Mouse (Mus musculus) G1E (cell line): ENCODE measurements at regions not wholly inside any gene's neighbourhood (a gene's known extent, or its start where the extent isn't known, plus 50 kb on each side); places are given as distances from the start of the nearest gene placed in this dataset.
A peak's percentile ranks its signal among the peaks of the same experiment; 100 is the strongest.

Experiments used
- ATAC-seq: 2 replicates; pipeline ENCODE4 v1.8.0; 2016; ENCODE audit warnings: mild to moderate bottlenecking; ENCODE audit not compliant: insufficient number of reproducible peaks, poor library complexity, low FRiP score, severe bottlenecking; ENCODE audit errors: extremely low read depth
- DNase-seq: peaks from one replicate; pipeline ENCODE4 v3.0.0; 2012; ENCODE audit warnings: low spot score
- H3K27me3 ChIP-seq: 2 replicates; pipeline ENCODE4 v1.6.1; 2012; ENCODE audit warnings: mild to moderate bottlenecking, low read length, inconsistent platforms; ENCODE audit not compliant: insufficient read depth
- H3K36me3 ChIP-seq: replicated peaks from 2 replicates; pipeline ENCODE3; 2012; ENCODE audit warnings: mild to moderate bottlenecking, inconsistent platforms
- H3K4me1 ChIP-seq: 2 replicates; pipeline ENCODE4 v1.6.1; 2012; ENCODE audit warnings: low read depth, low read length, inconsistent platforms, mixed read lengths; ENCODE audit not compliant: insufficient read depth
- H3K4me3 ChIP-seq: 2 replicates; pipeline ENCODE4 v1.5.1; 2012; ENCODE audit warnings: low read depth, mild to moderate bottlenecking, inconsistent platforms, low read length, moderate library complexity, mixed read lengths
- H3K9me3 ChIP-seq: replicated peaks from 2 replicates; pipeline ENCODE4 v1.6.1; 2012; ENCODE audit warnings: inconsistent platforms
- CTCF ChIP-seq: IDR thresholded peaks from 2 replicates; pipeline ENCODE4 v1.5.1; 2012; ENCODE audit warnings: low read depth, low read length, inconsistent platforms, mixed read lengths
- GATA1 ChIP-seq: IDR thresholded peaks from 2 replicates; pipeline ENCODE4 v1.6.1; 2012; ENCODE audit warnings: borderline replicate concordance, low read length, inconsistent platforms, mixed read lengths
- GATA2 ChIP-seq: IDR thresholded peaks from 2 replicates; pipeline ENCODE4 v1.6.1; 2012; ENCODE audit warnings: low read depth, low read length, inconsistent platforms, borderline replicate concordance
- POLR2AphosphoS5 ChIP-seq: IDR thresholded peaks from 2 replicates; pipeline ENCODE4 v1.6.1; 2012; ENCODE audit warnings: low read depth, low read length, inconsistent platforms; ENCODE audit not compliant: insufficient replicate concordance
- TAL1 ChIP-seq: conservative IDR thresholded peaks from 2 replicates; pipeline ENCODE4 v1.6.1; 2012; ENCODE audit warnings: low read depth, low read length, inconsistent platforms, mixed read lengths

DNA sequence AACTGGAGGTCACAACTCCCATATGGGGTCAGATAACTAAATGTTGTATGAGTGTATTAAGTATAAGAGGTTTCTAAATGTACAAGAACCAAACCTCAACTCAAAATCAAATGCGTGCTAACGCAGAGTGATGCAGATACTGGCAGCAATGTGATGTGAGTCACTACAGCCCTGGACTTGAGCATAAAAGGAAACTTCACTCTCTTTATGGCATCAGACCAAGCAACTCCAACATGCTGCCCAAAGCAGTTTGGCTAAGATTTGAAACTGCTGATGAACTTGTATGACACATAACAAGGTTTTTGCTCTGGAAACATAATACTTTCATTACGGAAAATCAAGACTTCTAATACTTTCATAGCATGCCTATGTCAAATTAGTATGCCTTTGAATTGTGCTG is 598.8 kb downstream of the Psat1 start:
- Histone ChIP-seq H3K4me3 (no peak overlapping the region), H3K27me3 (no peaks in the 10 kb centered on the region), H3K9me3 (no peaks in the 10 kb centered on the region), H3K36me3 (no peaks in the 10 kb centered on the region), H3K4me1 (no peaks in the 10 kb centered on the region)
- DNase-seq, result no peak
- no peak for ATAC-seq
- TF ChIP-seq GATA1, result no peak
- no peak for TF ChIP-seq POLR2AphosphoS5
- TF ChIP-seq CTCF, result no peak
- no peak for TF ChIP-seq TAL1
- no peak for TF ChIP-seq GATA2

DNA sequence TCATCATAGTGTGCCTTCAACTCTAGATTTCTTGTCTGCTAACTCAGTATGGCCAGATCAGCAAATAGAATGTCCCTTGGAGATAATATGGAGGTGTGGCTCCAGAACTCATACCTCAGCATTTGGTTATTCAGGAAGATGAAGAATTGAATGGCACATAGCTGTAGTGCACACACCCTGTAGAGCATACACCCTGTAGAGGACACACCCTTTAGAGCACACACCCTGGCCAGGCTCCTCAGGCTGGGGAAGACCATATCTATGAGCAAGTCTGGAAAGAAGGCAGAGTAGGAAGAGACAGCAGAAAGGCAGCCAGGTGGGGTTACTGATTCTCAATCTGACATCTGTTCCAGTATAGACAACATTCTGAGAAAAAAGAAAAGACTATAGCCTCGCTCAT is 604.9 kb downstream of the Psat1 start:
- Histone ChIP-seq H3K4me1 (no peaks in the 10 kb centered on the region), H3K4me3 (no peak overlapping the region), H3K27me3 (no peaks in the 10 kb centered on the region), H3K9me3 (no peaks in the 10 kb centered on the region), H3K36me3 (no peaks in the 10 kb centered on the region)
- ATAC-seq (no peak), DNase-seq (no peak)
- TF ChIP-seq CTCF, result no peak
- no peak for TF ChIP-seq GATA1
- TF ChIP-seq TAL1, result no peak
- TF ChIP-seq POLR2AphosphoS5, result no peak

DNA sequence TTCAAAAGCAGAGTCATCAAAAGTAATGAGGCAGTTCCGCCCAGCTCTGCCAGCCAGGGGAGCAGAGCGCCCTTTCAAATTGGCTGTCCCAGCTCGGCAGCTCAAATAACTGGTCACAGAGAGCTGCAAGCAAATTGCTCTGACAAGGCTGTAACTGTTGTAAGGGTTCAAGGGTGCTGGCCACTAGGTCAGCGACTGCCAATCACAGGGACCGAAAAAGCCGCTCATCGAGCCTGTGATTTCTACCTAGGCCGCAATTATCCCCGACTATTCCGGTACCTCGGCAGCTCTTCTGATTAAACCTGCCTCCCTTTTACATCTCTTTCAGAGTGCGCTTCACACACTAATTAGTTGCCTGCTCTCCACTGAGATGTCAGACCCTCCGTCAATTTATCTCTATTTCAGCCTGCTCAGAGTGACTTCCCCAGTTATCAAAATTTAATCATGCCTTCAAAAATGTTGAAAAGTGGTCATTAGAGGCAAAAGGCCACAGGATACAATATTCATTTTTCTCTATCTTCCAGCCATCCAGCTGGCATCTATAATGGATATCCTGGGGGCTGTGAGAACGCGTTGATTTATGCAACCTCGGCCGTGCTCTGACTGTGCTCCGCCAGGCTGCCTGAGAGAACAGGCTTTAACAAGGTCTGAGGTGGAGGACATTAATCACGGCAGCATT is 606.7 kb downstream of the Psat1 start:
- no peak overlapping the region for H3K4me3 ChIP-seq
- H3K36me3 ChIP-seq, result no peaks in the 10 kb centered on the region
- no peak for TF ChIP-seq GATA1
- TF ChIP-seq GATA2, result no peak
- no peak for TF ChIP-seq POLR2AphosphoS5
- no peak for TF ChIP-seq TAL1
- no peak for TF ChIP-seq CTCF
- H3K4me1 ChIP-seq, result no peaks in the 10 kb centered on the region
- no peak for ATAC-seq
- DNase-seq, result no peak
- no peaks in the 10 kb centered on the region for H3K9me3 ChIP-seq
- no peaks in the 10 kb centered on the region for H3K27me3 ChIP-seq

DNA sequence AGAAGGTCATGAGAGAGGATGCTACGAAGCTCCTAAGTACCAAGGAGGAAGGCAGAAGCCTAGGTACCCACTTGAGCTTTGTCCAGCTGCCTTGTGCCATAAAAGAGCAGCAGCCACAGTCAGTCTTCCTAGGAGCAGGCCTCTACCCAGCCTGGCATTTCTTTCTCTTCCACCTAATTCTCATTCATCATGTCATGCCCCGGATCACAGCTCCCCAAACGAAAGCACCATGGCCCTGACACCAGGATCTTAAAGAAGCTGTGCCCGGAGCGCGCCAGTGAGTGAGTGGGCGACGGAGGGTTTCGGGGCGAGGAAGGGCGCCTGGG is 607.2 kb downstream of the Psat1 start:
- DNase-seq (no peak), ATAC-seq (no peak)
- Histone ChIP-seq H3K27me3 (no peaks in the 10 kb centered on the region), H3K4me1 (no peaks in the 10 kb centered on the region), H3K36me3 (no peaks in the 10 kb centered on the region), H3K4me3 (no peak overlapping the region), H3K9me3 (no peaks in the 10 kb centered on the region)
- TF ChIP-seq GATA1 (no peak), CTCF (no peak), POLR2AphosphoS5 (no peak), TAL1 (no peak), GATA2 (no peak)

DNA sequence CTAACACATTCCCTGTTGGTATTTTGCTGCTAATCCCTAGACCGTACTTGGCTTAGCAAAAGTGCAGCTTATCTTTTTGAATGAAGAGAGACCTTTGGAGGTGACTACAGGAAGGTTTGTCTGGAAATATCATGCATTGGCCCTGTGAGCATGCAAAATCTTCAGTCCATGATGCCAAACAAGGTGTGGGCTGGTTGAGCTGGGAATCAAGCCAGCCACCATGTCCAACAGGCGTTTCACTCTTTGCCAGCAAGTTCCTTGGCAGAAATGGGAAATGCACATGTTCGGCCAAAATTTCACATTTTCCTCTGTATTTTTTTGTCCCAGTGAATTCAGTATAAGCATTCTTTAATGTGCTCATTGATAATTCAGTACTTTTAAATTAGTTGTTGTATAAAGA is 617.0 kb downstream of the Psat1 start:
- H3K36me3 ChIP-seq, result no peaks in the 10 kb centered on the region
- 0 out of 2 replicates have a peak, but pooled peaks cover 3% of the 10 kb centered on the region for H3K27me3 ChIP-seq
- no peaks in the 10 kb centered on the region for H3K4me1 ChIP-seq
- H3K4me3 ChIP-seq, result no peak overlapping the region
- DNase-seq, result no peak
- TF ChIP-seq GATA1 (no peak), CTCF (no peak), TAL1 (no peak), POLR2AphosphoS5 (no peak), GATA2 (no peak)
- no peaks in the 10 kb centered on the region for H3K9me3 ChIP-seq
- no peak for ATAC-seq

DNA sequence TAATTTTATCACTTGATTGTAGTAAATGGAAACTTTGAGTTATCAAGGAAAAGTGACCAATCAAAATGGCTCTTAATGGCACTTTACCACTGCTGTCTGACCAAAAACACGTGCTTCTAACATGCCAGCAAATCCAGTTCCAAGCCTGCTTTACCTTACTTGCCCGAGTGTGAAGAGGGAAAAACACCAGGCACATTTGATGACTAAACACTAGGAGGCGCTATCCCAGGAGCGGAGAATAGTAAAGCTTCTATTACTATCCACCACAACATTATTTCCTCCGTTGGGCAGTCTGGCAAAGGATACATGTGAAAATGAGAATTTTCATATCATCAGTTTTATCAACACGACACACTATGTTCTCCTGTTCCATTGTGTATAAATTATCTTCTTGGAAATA is 647.7 kb downstream of the Psat1 start:
- no peak for DNase-seq

More for the DNA sequence above, 647.7 kb downstream of the Psat1 start:
- Histone ChIP-seq H3K27me3 (0 out of 2 replicates have a peak, but pooled peaks cover 3% of the 10 kb centered on the region), H3K4me1 (no peaks in the 10 kb centered on the region), H3K36me3 (no peaks in the 10 kb centered on the region), H3K4me3 (no peak overlapping the region), H3K9me3 (no peaks in the 10 kb centered on the region)
- TF ChIP-seq POLR2AphosphoS5, result no peak
- TF ChIP-seq GATA2, result no peak
- TF ChIP-seq GATA1, result no peak
- peak; percentile 36; the same call in 1 of the 2 replicates for TF ChIP-seq CTCF
- no peak for TF ChIP-seq TAL1
- no peak for ATAC-seq
